Mouse (Mus musculus): ENCODE measurements around the gene Poln. TPM values are rescaled to one million over a fixed set of nuclear protein-coding genes. Genes with fewer than 3 reads are reported as not detected.
A peak's percentile ranks its signal among the peaks of the same experiment; 100 is the strongest.

The Poln gene
- total RNA-seq, 4 experiments from 2014 or later = 0.73 to 1.3 (median 1.1) TPM

GRCm38 (mm10) chr5:33994671-33995625 is 174.3 kb downstream of the Poln start:
- DNase-seq (ENCODE audit: low spot score in 2 of 2) = peak; percentile 51 to 60

DNA sequence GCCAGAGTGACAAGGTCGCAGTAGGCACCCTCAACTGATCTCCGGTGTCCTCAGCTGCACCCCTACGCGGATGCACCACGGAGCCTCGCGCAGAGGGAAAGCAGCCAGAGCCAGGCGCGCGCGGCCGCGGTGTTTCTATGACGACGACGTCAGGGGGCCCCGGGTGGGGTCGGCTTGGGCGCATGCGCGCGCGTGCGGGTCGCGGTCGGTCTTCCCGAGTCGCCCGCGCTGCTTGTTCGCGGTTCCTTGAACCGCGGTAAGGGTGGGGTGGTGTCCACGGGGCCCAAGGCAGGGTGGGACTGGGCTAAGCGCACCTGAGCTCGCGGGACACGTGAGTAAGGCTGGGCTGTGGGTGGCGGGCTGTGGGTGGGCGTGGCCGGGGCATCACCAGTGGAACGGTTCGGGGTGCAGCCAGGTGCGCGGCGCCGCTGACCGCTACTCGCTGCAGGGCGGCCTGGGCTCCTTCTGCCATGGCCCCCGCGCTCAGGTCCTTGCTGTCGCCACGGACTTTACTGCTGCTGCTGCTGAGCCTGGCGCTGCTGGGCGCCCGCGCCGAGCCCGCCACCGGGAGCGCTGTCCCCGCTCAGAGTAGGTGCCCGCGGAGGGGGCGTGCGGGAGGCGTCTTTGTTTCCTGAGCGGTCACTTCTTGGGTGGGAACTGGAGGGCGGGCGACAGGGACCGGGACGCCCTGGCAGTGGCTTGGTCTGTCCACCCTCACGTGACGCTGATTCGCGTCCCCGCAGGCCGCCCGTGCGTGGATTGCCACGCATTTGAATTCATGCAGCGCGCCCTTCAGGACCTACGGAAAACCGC is 185.7 kb downstream of the Poln start, which contains the start of gene Gm1673:
Gene Gm1673 (plus strand): TSS at position 125 of the 813 bp plus-strand sequence.
- DNase-seq (ENCODE audit: low spot score in 2 of 2) = peak; percentile 78 to 88

DNA sequence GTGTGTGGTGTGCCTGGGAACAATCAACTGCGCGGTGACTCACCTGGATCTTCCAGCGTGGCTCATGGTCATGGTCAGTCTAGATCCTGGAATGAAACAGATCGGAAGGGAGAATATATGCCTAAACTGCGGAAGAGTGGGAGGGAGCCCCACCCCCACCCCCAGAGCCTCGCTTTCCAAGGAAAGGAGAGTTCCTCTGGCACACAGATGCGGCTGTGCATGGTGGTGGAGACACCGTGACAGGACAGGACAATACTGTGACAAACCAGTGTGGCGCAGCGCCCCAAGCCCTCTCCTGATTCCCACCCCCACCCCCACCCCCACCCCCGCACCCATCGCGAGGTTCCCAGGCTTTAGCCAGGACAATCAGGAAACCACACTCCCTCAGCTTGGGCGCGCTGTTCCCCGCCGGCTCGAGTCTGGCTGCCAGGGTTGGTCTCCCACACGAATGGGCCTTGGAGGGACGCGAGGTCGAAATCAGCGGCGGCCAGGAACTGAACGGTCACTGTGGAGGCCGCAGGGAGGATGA is 186.5 kb downstream of the Poln start:
- no peak for DNase-seq (ENCODE audit: low spot score in 2 of 2)

GRCm38 (mm10) chr5:33976267-33976666 is 193.0 kb downstream of the Poln start:
- no peak for DNase-seq (ENCODE audit: low spot score in 2 of 2)

- DNase-seq (ENCODE audit: low spot score in 2 of 2) = no peak
Measured at GRCm38 (mm10) chr5:33974736-33975135, 194.5 kb downstream of the Poln start.

DNA sequence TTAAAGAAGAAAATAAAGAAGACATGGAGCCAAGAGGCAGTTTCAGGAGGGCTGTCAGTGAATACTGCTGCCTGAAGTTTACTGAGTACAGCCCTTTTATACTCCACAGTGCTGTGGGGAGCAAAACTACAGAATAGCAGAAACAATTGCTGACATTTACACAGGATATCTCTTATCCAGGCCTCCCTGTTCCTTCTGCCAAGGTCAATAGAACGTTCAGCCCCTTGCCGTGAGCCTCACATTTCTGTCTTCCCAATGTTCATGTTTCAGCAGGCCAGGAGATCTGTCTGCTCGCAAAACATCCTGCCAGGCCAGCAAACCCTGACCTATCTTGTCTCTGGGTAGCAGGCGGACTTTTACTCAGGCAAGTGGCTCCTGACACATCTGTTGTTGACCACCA is 209.9 kb downstream of the Poln start:
- no peak for DNase-seq (ENCODE audit: low spot score in 2 of 2)

Other genes starting within 250 kb of the Poln start
- 10 to 100 TPM; 19.3 to 22.6 (median 20.8) TPM for gene Nelfa, start 233.0 kb downstream of the Poln start, total RNA-seq (2022)
- 10 to 100 TPM; 46.7 to 64.8 (median 54.9) TPM for gene Gm1673, start 186.0 kb downstream of the Poln start, total RNA-seq (2022)
- gene Nat8l, start 173.5 kb downstream of the Poln start, total RNA-seq (2022) = 100 to 1,000 TPM; 140 to 156 (median 148) TPM
- 10 to 100 TPM in 1 of 4 experiments, 1 to 10 TPM in 3; 6.0 to 11.1 (median 6.8) TPM for gene Haus3, start 79 bp upstream of the Poln start, total RNA-seq (2022)
- gene Mxd4, start 18.3 kb upstream of the Poln start, total RNA-seq (2022) = 10 to 100 TPM; 72.5 to 84.4 (median 76.7) TPM
- gene Zfyve28, start 119.0 kb upstream of the Poln start, total RNA-seq (2022) = 10 to 100 TPM; 32.5 to 37.0 (median 33.5) TPM
- under 1 TPM; 0.52 to 0.85 (median 0.74) TPM for gene Cfap99, start 119.2 kb upstream of the Poln start, total RNA-seq (2022)
- 10 to 100 TPM; 82.2 to 87.7 (median 84.1) TPM for gene Rnf4, start 166.8 kb upstream of the Poln start, total RNA-seq (2022)
- gene Fam193a, start 200.5 kb upstream of the Poln start, total RNA-seq (2022) = 10 to 100 TPM; 41.6 to 48.2 (median 45.0) TPM